Mouse (Mus musculus) kidney, adult 2 months (tissue): ENCODE measurements around the gene Ptpn1. TPM values are rescaled to one million over a fixed set of nuclear protein-coding genes. Genes with fewer than 3 reads are reported as not detected.

Experiments
- DNase-seq: peaks from one replicate; pipeline ENCODE4 v3.0.0; 2021
- H3K27ac ChIP-seq: fragments of 200-500 bp; 2 replicates; pipeline ENCODE4 v1.5.1; 2012; ENCODE audit warnings: low read depth, low read length, control low read depth, inconsistent platforms; ENCODE audit not compliant: insufficient read depth
- H3K27me3 ChIP-seq: fragments of 200-500 bp; replicated peaks from 2 replicates; pipeline ENCODE4 v1.6.1; 2012; ENCODE audit warnings: mild to moderate bottlenecking, moderate library complexity, low read length, inconsistent platforms; ENCODE audit not compliant: control insufficient read depth, insufficient read depth
- H3K36me3 ChIP-seq: fragments of 200-500 bp; 2 replicates; pipeline ENCODE4 v1.6.1; 2012; ENCODE audit warnings: mild to moderate bottlenecking, moderate library complexity, low read length, inconsistent platforms; ENCODE audit not compliant: control insufficient read depth, insufficient read depth
- H3K4me1 ChIP-seq: fragments of 200-500 bp; 2 replicates; pipeline ENCODE4 v1.6.1; 2011; ENCODE audit warnings: low read length; ENCODE audit not compliant: control insufficient read depth, insufficient read depth
- H3K4me3 ChIP-seq: fragments of 200-500 bp; 2 replicates; pipeline ENCODE4 v1.5.1; 2011; ENCODE audit warnings: mild to moderate bottlenecking, low read depth, low read length, control low read depth; ENCODE audit not compliant: insufficient read depth
- CTCF ChIP-seq: fragments of 200-500 bp; conservative IDR thresholded peaks from 2 replicates; pipeline ENCODE4 v1.5.1; 2011; ENCODE audit warnings: low read depth, mild to moderate bottlenecking, control low read depth, low read length, moderate library complexity, mixed read lengths; ENCODE audit not compliant: insufficient read depth, insufficient read length
- POLR2A ChIP-seq: fragments of 200-500 bp; IDR thresholded peaks from one replicate; pipeline ENCODE4 v1.6.1; 2011; ENCODE audit warnings: low read depth, low read length, control low read depth
- WGBS: fragments of 180-500 bp; shearing (Covaris S2); methylation state at CpG from one replicate; pipeline ENCODE4 v1.1.7; 2018; 5-methylcytosine and 5-hydroxymethylcytosine counted together
- polyA plus RNA-seq: library from polyadenylated mRNA; depleted of rRNA; stranded (reverse); fragments of >200 nt; gene quantifications from 2 replicates; pipeline ENCODE4 v1.2.3, GENCODE M21; 2012

The Ptpn1 gene
- polyA plus RNA-seq, 1 experiment = 29.9 TPM

DNA sequence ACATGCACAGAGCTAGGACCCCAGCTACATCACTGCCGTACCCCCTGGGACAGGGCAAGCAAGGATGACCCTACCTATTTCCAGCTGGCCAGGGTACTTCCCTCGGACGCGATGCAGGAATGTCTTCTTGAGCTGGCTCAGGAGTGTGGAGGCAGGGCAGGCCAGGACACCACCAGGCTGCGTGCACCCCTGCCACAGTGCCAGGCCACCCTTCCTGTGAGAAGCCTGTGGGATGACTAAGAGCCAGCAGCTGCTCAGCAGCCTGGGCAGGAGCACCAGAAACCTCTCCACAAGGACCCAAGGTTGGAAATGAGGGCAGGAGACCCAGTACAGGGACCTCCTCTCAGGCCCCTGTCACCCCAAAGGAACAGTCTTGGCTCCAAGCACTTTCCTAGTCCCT, 52.5 kb downstream of the Ptpn1 start:
- Histone ChIP-seq H3K4me3 (no peak overlapping the region), H3K27me3 (no peaks in the 10 kb centered on the region), H3K27ac (no peak overlapping the region), H3K4me1 (no peaks in the 10 kb centered on the region), H3K36me3 (no peaks in the 10 kb centered on the region)
- no peak for DNase-seq
- 92% methylated on average over 5 of the region's 5 CpGs for WGBS
- TF ChIP-seq CTCF (no peak), POLR2A (no peak)

DNA sequence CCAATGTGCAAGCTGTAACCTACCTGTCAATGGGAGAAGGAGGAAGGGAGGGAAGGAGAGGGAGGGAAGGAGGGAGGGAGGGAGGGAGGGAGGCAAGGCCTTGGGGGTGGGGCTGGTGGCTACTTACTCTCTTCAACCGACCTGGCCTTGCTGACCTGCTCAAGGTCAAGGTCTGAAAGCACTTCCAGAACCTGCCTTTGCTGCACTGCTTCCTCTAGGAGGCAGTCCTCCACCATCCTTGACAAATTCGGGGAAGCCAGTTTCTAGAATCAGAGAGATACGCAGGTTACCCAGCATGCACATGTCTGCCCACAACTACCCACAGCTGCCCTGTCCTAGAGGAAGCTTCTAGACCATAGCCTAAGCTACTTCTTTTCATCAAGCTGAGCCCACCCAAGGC, 53.1 kb downstream of the Ptpn1 start:
- peak; percentile 53 for DNase-seq
- 37% methylated on average over 3 of the region's 3 CpGs for WGBS
- Histone ChIP-seq H3K4me1 (no peaks in the 10 kb centered on the region), H3K27me3 (no peaks in the 10 kb centered on the region), H3K4me3 (no peak overlapping the region), H3K36me3 (no peaks in the 10 kb centered on the region), H3K27ac (no peak overlapping the region)
- TF ChIP-seq CTCF (peak; percentile 71), POLR2A (no peak)

- Histone ChIP-seq H3K4me1 (no peaks in the 10 kb centered on the region), H3K4me3 (no peak overlapping the region), H3K36me3 (no peaks in the 10 kb centered on the region), H3K27me3 (no peaks in the 10 kb centered on the region), H3K27ac (no peak overlapping the region)
- DNase-seq = peak; percentile 50
- TF ChIP-seq CTCF (peak; percentile 73), POLR2A (no peak)
- WGBS = 25% methylated on average over 7 of the region's 7 CpGs
These were observed 54.9 kb downstream of the Ptpn1 start for GRCm38 (mm10) chr2:167986762-167987161.

GRCm38 (mm10) chr2:167987640-167988039, 55.8 kb downstream of the Ptpn1 start:
- Histone ChIP-seq H3K36me3 (no peaks in the 10 kb centered on the region), H3K27ac (no peak overlapping the region), H3K4me3 (no peak overlapping the region), H3K27me3 (no peaks in the 10 kb centered on the region), H3K4me1 (no peaks in the 10 kb centered on the region)
- no peak for DNase-seq
- 76% methylated on average over 12 of the region's 12 CpGs for WGBS
- TF ChIP-seq POLR2A (no peak), CTCF (no peak)

- WGBS = 47% methylated on average over 14 of the region's 14 CpGs
- H3K4me3 ChIP-seq = no peak overlapping the region
- TF ChIP-seq POLR2A = no peak
- TF ChIP-seq CTCF = no peak
- no peaks in the 10 kb centered on the region for H3K36me3 ChIP-seq
- H3K27me3 ChIP-seq = no peaks in the 10 kb centered on the region
- peak; percentile 34 for DNase-seq
- no peaks in the 10 kb centered on the region for H3K4me1 ChIP-seq
- no peak overlapping the region for H3K27ac ChIP-seq
These were observed 57.5 kb downstream of the Ptpn1 start for GRCm38 (mm10) chr2:167989310-167989709.

GRCm38 (mm10) chr2:167993260-167993659, 61.4 kb downstream of the Ptpn1 start:
- Histone ChIP-seq H3K4me1 (no peaks in the 10 kb centered on the region), H3K27ac (no peak overlapping the region), H3K36me3 (no peaks in the 10 kb centered on the region), H3K27me3 (no peaks in the 10 kb centered on the region), H3K4me3 (no peak overlapping the region)
- no peak for DNase-seq
- WGBS = 87% methylated on average over 13 of the region's 13 CpGs
- TF ChIP-seq POLR2A (no peak), CTCF (no peak)

DNA sequence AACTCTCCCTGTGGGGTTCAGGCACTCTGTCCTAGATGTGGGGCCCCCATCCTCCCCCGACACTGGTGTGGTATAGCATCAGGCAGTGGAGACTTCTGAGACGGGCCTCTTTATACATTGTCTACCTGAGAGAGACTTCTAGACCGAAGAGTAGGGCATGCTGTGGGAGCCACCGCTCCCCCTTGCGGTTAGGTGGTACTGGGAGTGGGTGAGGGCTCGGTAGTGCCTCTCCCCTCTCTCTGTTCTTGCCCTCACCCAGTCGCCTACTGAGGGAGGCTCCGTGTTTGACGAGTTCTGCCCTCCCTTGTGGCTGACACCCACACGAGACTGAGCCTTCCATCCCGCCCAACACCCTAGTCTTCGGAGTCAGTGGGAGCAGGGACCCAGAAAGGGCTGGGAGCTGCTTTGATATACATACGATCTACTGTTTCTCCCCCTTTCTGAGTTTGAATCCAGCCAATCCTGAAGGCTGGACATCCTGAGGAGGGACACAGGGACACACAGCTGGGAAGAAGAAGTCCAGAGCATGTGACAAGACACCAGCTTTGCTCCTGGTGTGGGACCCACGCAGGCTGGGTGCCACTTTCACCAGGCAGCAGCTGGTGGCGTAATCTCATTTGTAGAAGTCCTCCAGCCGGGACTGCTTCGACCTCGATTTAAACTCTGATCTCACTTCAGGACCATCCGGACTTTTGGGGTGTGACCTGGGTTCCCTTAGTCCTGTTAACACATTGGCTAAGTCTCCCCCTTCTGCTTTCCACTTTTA, 64.2 kb downstream of the Ptpn1 start:
- no peaks in the 10 kb centered on the region for H3K36me3 ChIP-seq
- TF ChIP-seq CTCF = no peak
- TF ChIP-seq POLR2A = no peak
- no peaks in the 10 kb centered on the region for H3K4me1 ChIP-seq
- DNase-seq = no peak
- no peak overlapping the region for H3K27ac ChIP-seq
- WGBS = 66% methylated on average over 19 of the region's 19 CpGs
- H3K4me3 ChIP-seq = no peak overlapping the region
- no peaks in the 10 kb centered on the region for H3K27me3 ChIP-seq
